Mouse (Mus musculus): ENCODE results near the gene Farp1. TPM values are rescaled to one million over a fixed set of nuclear protein-coding genes. Genes with fewer than 3 reads are reported as not detected.

Farp1 gene
- polyA plus RNA-seq, 1 experiment from 2014 or later = 45.2 TPM

GRCm38 (mm10) chr14:121145291-121145690, 110.3 kb downstream of the Farp1 start:
- no peak for DNase-seq (ENCODE audit: low spot score)
- WGBS = 55% methylated on average over 3 of the region's 3 CpGs
- no peak for ATAC-seq (ENCODE audit: low FRiP score)
- H3K27ac ChIP-seq = no peak overlapping the region
- peaks cover 27% of the 10 kb centered on the region for H3K4me1 ChIP-seq (replicated peaks; ENCODE audit: control insufficient read depth, insufficient read depth, low read length)
- no peaks in the 10 kb centered on the region for H3K27me3 ChIP-seq (ENCODE audit: control insufficient read depth, insufficient read depth, low read length)
- H3K4me2 ChIP-seq (replicated peaks) = no peak overlapping the region
- H3K36me3 ChIP-seq (replicated peaks; ENCODE audit: control insufficient read depth, insufficient read depth) = no peaks in the 10 kb centered on the region
- H3K9ac ChIP-seq = no peak overlapping the region
- H3K9me3 ChIP-seq (ENCODE audit: control insufficient read depth, low read length) = no peaks in the 10 kb centered on the region
- no peak overlapping the region for H3K4me3 ChIP-seq (replicated peaks; ENCODE audit: low read length)

- ATAC-seq (ENCODE audit: low FRiP score) (no peak), DNase-seq (ENCODE audit: low spot score) (no peak)
- Histone ChIP-seq H3K27me3 (ENCODE audit: control insufficient read depth, insufficient read depth, low read length) (no peaks in the 10 kb centered on the region), H3K36me3 (replicated peaks; ENCODE audit: control insufficient read depth, insufficient read depth) (no peaks in the 10 kb centered on the region), H3K9me3 (ENCODE audit: control insufficient read depth, low read length) (no peaks in the 10 kb centered on the region), H3K27ac (no peak overlapping the region), H3K4me3 (replicated peaks; ENCODE audit: low read length) (no peak overlapping the region), H3K4me2 (replicated peaks) (no peak overlapping the region), H3K4me1 (replicated peaks; ENCODE audit: control insufficient read depth, insufficient read depth, low read length) (peaks cover 26% of the 10 kb centered on the region), H3K9ac (no peak overlapping the region)
- WGBS = 33% methylated on average over 9 of the region's 10 CpGs
Measured at GRCm38 (mm10) chr14:121145698-121146097, 110.7 kb downstream of the Farp1 start.

DNA sequence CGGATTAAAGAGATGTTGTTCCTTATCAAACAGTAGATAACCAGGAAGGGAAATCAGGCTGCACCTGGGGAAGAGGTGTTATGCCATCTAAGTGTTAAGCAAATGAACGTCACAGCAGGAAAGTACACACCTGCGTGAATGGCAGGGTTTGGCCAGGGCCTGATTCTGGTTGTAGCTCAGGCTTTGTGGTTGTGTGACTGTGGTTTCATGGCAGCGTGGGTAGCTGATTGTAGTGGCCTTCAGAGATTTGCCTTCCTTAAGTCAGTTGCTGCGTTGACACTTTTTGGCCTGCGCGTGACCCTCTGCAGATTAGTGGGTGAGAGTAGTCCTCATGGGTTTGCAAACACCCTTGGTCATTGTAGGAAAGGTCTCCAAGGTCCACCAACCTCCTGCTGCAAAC, 111.2 kb downstream of the Farp1 start:
- Histone ChIP-seq H3K4me3 (replicated peaks; ENCODE audit: low read length) (no peak overlapping the region), H3K27ac (no peak overlapping the region), H3K9me3 (ENCODE audit: control insufficient read depth, low read length) (no peaks in the 10 kb centered on the region), H3K4me1 (replicated peaks; ENCODE audit: control insufficient read depth, insufficient read depth, low read length) (peaks cover 31% of the 10 kb centered on the region), H3K36me3 (replicated peaks; ENCODE audit: control insufficient read depth, insufficient read depth) (no peaks in the 10 kb centered on the region), H3K27me3 (ENCODE audit: control insufficient read depth, insufficient read depth, low read length) (no peaks in the 10 kb centered on the region), H3K4me2 (replicated peaks) (no peak overlapping the region), H3K9ac (no peak overlapping the region)
- 66% methylated on average over 7 of the region's 7 CpGs for WGBS
- ATAC-seq (ENCODE audit: low FRiP score) = no peak
- no peak for DNase-seq (ENCODE audit: low spot score)

DNA sequence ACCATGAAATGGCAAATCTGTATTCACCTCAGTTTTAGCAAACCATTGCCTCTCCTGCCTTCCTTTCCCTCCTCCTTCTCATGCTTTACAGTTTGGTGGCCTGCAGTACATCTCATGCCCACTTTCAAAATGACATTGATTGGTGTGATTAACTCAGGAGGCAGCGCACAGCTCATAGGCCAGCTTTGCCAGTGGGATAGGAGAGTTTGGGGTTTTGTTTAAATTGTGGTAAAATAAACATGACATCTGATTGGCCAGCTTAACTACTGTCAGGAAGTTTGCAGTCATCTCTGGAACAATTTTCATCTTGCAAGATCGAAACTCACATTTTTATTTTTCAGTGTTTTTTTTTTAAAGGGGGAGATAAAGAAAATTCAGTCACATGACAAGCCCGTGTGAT, 112.0 kb downstream of the Farp1 start:
- Histone ChIP-seq H3K9me3 (ENCODE audit: control insufficient read depth, low read length) (no peaks in the 10 kb centered on the region), H3K36me3 (replicated peaks; ENCODE audit: control insufficient read depth, insufficient read depth) (no peaks in the 10 kb centered on the region), H3K27ac (no peak overlapping the region), H3K4me1 (replicated peaks; ENCODE audit: control insufficient read depth, insufficient read depth, low read length) (peaks cover 33% of the 10 kb centered on the region), H3K27me3 (ENCODE audit: control insufficient read depth, insufficient read depth, low read length) (no peaks in the 10 kb centered on the region), H3K4me2 (replicated peaks) (no peak overlapping the region), H3K4me3 (replicated peaks; ENCODE audit: low read length) (no peak overlapping the region), H3K9ac (no peak overlapping the region)
- ATAC-seq (ENCODE audit: low FRiP score) = no peak
- DNase-seq (ENCODE audit: low spot score) = no peak
- WGBS = 86% methylated on average over 3 of the region's 3 CpGs

DNA sequence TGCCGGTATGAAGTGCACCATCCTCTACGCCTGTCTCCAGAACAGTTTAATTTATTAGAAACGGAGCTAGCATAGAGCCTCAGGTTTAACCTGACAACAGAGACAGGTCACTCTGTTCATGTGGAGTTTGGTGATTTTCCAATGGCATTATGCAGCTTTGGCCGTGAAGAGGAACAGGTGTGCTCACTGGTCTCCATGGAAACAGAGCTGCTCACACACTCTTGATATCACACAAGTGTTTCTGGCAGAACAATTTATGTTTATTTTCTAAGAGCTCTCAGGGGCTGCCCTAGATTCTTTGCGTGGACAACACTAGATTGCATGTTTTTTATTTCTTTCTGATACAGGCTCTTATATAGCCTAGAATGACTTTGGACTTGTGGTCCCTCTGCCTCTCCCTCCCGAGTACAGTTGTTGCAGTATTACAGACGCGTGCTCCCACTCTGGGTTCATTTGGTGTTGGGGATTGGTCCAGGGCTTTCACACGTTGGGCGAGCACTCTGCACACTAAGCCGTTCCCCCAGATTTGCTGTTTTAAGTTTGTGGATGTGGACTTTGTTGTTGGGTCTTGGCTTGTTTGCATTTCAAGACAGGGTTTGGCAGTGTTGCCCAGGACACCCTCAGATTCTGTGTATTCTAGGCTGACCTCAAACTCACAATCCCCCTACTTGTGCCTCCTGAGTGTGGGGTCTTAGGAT, 113.2 kb downstream of the Farp1 start:
- Histone ChIP-seq H3K4me2 (replicated peaks) (no peak overlapping the region), H3K4me1 (replicated peaks; ENCODE audit: control insufficient read depth, insufficient read depth, low read length) (peaks cover 33% of the 10 kb centered on the region), H3K9ac (no peak overlapping the region), H3K9me3 (ENCODE audit: control insufficient read depth, low read length) (no peaks in the 10 kb centered on the region), H3K36me3 (replicated peaks; ENCODE audit: control insufficient read depth, insufficient read depth) (no peaks in the 10 kb centered on the region), H3K4me3 (replicated peaks; ENCODE audit: low read length) (no peak overlapping the region), H3K27ac (no peak overlapping the region), H3K27me3 (ENCODE audit: control insufficient read depth, insufficient read depth, low read length) (no peaks in the 10 kb centered on the region)
- no peak for ATAC-seq (ENCODE audit: low FRiP score)
- 81% methylated on average over 11 of the region's 11 CpGs for WGBS
- DNase-seq (ENCODE audit: low spot score) = no peak

GRCm38 (mm10) chr14:121149984-121150383, 115.0 kb downstream of the Farp1 start:
- no peaks in the 10 kb centered on the region for H3K36me3 ChIP-seq (replicated peaks; ENCODE audit: control insufficient read depth, insufficient read depth)
- peaks cover 33% of the 10 kb centered on the region for H3K4me1 ChIP-seq (replicated peaks; ENCODE audit: control insufficient read depth, insufficient read depth, low read length)
- no peak overlapping the region for H3K4me3 ChIP-seq (replicated peaks; ENCODE audit: low read length)
- H3K9ac ChIP-seq = no peak overlapping the region
- no peak overlapping the region for H3K4me2 ChIP-seq (replicated peaks)
- no peak for ATAC-seq (ENCODE audit: low FRiP score)
- H3K27me3 ChIP-seq (ENCODE audit: control insufficient read depth, insufficient read depth, low read length) = no peaks in the 10 kb centered on the region
- 46% methylated on average over 5 of the region's 5 CpGs for WGBS
- H3K9me3 ChIP-seq (ENCODE audit: control insufficient read depth, low read length) = no peaks in the 10 kb centered on the region
- H3K27ac ChIP-seq = no peak overlapping the region
- DNase-seq (ENCODE audit: low spot score) = no peak

GRCm38 (mm10) chr14:121151837-121152236, 116.8 kb downstream of the Farp1 start:
- no peak overlapping the region for H3K4me2 ChIP-seq (replicated peaks)
- no peak overlapping the region for H3K27ac ChIP-seq
- ATAC-seq (ENCODE audit: low FRiP score) (no peak), DNase-seq (ENCODE audit: low spot score) (no peak)
- no peaks in the 10 kb centered on the region for H3K27me3 ChIP-seq (ENCODE audit: control insufficient read depth, insufficient read depth, low read length)
- H3K36me3 ChIP-seq (replicated peaks; ENCODE audit: control insufficient read depth, insufficient read depth) = no peaks in the 10 kb centered on the region
- peaks cover 23% of the 10 kb centered on the region for H3K4me1 ChIP-seq (replicated peaks; ENCODE audit: control insufficient read depth, insufficient read depth, low read length)
- H3K9ac ChIP-seq = no peak overlapping the region
- H3K4me3 ChIP-seq (replicated peaks; ENCODE audit: low read length) = no peak overlapping the region
- WGBS = 73% methylated on average over 10 of the region's 10 CpGs
- H3K9me3 ChIP-seq (ENCODE audit: control insufficient read depth, low read length) = no peaks in the 10 kb centered on the region

GRCm38 (mm10) chr14:121152771-121153170, 117.8 kb downstream of the Farp1 start:
- Histone ChIP-seq H3K4me2 (replicated peaks) (no peak overlapping the region), H3K27ac (peak overlapping the region; percentile 49; the same call in 1 of the 2 replicates), H3K4me3 (replicated peaks; ENCODE audit: low read length) (no peak overlapping the region), H3K9ac (no peak overlapping the region), H3K27me3 (ENCODE audit: control insufficient read depth, insufficient read depth, low read length) (no peaks in the 10 kb centered on the region), H3K36me3 (replicated peaks; ENCODE audit: control insufficient read depth, insufficient read depth) (no peaks in the 10 kb centered on the region), H3K9me3 (ENCODE audit: control insufficient read depth, low read length) (no peaks in the 10 kb centered on the region), H3K4me1 (replicated peaks; ENCODE audit: control insufficient read depth, insufficient read depth, low read length) (peaks cover 21% of the 10 kb centered on the region)
- no peak for DNase-seq (ENCODE audit: low spot score)
- 56% methylated on average over 6 of the region's 6 CpGs for WGBS
- ATAC-seq (ENCODE audit: low FRiP score) = peak; percentile 13; the same call in 1 of the 2 replicates

GRCm38 (mm10) chr14:121153260-121153659, 118.3 kb downstream of the Farp1 start:
- Histone ChIP-seq H3K4me2 (replicated peaks) (no peak overlapping the region), H3K27me3 (ENCODE audit: control insufficient read depth, insufficient read depth, low read length) (no peaks in the 10 kb centered on the region), H3K4me3 (replicated peaks; ENCODE audit: low read length) (no peak overlapping the region), H3K9ac (no peak overlapping the region), H3K27ac (peak overlapping the region; percentile 49; the same call in 1 of the 2 replicates), H3K9me3 (ENCODE audit: control insufficient read depth, low read length) (no peaks in the 10 kb centered on the region), H3K36me3 (replicated peaks; ENCODE audit: control insufficient read depth, insufficient read depth) (no peaks in the 10 kb centered on the region), H3K4me1 (replicated peaks; ENCODE audit: control insufficient read depth, insufficient read depth, low read length) (peaks cover 17% of the 10 kb centered on the region)
- DNase-seq (ENCODE audit: low spot score) (no peak), ATAC-seq (ENCODE audit: low FRiP score) (peak; percentile 51; the same call in 1 of the 2 replicates)
- WGBS = 21% methylated on average over 7 of the region's 7 CpGs

DNA sequence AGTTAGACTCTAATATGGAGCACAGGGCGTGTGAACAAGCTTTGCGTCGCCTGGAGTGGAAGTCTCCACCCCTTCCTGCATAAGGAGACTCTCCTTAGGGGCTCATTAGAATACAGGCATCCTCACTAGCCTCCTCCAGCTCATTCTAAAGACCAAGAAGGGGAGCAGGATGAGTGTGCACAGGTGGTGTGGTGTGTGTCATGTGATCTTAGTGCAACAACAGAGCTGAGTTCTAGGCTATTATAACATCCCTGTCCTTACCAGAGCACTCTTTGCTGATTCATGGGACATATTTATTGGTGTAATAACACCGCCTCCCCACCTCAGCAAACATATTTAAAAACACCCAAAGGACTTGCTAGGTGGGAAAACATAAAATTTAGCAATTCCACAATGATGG, 120.2 kb downstream of the Farp1 start:
- DNase-seq (ENCODE audit: low spot score) (no peak), ATAC-seq (ENCODE audit: low FRiP score) (no peak)
- H3K4me3 ChIP-seq (replicated peaks; ENCODE audit: low read length) = no peak overlapping the region
- WGBS = 74% methylated on average over 4 of the region's 4 CpGs
- no peaks in the 10 kb centered on the region for H3K9me3 ChIP-seq (ENCODE audit: control insufficient read depth, low read length)
- no peaks in the 10 kb centered on the region for H3K27me3 ChIP-seq (ENCODE audit: control insufficient read depth, insufficient read depth, low read length)
- peaks cover 12% of the 10 kb centered on the region; the same call in 1 of the 2 replicates for H3K4me1 ChIP-seq (replicated peaks; ENCODE audit: control insufficient read depth, insufficient read depth, low read length)
- H3K9ac ChIP-seq = no peak overlapping the region
- H3K27ac ChIP-seq = no peak overlapping the region
- H3K4me2 ChIP-seq (replicated peaks) = no peak overlapping the region
- H3K36me3 ChIP-seq (replicated peaks; ENCODE audit: control insufficient read depth, insufficient read depth) = no peaks in the 10 kb centered on the region

Data from hindbrain, embryonic 14.5 days (tissue).